Comparison of ENCODE assay signal across 9 mouse cellular contexts in the genomic region with DNA sequence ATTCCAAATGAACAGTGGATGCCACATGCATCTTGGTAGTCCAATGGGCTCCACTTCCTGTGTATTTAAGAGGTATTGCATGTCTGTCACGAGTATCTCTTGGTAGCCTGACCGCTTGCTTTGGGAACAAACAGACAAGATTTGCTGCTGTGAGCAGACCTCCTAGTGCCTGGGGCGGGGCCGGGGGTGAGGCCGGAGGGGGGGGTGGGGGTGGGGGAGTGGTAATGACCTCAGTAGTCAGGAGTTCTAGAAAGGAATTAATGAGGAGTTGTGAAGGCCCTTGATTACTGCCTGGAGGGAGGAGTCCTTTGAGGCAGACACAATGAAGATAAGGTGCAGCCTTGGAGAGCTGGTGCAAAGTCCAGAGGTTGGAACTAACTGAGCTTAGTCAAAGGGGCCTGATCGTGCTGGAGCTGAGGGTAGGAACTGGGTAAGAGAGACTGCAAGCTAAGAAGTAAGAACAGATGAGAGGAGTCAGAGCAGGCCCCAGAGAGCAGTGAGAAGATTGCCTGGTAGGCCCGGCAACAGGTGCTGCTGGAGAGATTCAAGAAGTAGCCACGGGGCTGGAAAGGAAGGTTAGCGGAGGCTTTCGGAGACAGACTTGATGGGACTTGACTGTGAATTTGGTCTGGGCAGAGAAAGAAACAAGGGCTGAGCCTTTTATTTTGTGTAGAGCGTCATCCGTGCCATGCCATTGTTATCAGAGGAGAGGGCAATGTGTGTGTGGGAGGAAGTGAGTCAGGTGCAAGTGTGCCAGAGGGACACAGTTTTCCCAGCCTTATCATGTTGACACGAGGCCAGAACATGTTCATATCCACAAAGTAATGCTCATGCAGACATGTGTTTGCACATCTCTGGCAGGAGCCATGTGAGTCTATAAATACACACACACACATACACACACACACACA. TPM values are rescaled to one million over a fixed set of nuclear protein-coding genes. Genes with fewer than 3 reads are reported as not detected.
DNase-seq lines count a peak whose midpoint lies in the region; ATAC-seq and TF ChIP-seq lines count a peak whose summit lies in the region.
"Had no signal": no experiment of that assay in that cellular context is flagged by ENCODE, and none has a peak within 500 bp of the region (broad histone marks: within the 10 kb centered on the region; RNA-seq: fewer than 3 reads in every experiment).

No protein-coding gene starts in this region.

- H3K9ac ChIP-seq in heart, postnatal 0 days (replicated peaks; ENCODE audit: low read depth, low read length): 0 out of 2 replicates have a peak overlapping the region, but pooled peaks have one; percentile 18
- H3K9ac ChIP-seq in liver, embryonic 14.5 days (replicated peaks): no peak overlapping the region

- H3K9me3 ChIP-seq in heart, postnatal 0 days (replicated peaks; ENCODE audit: control insufficient read depth, low read length): no peaks in the 10 kb centered on the region
- no peaks in the 10 kb centered on the region for H3K9me3 ChIP-seq in liver, embryonic 14.5 days (ENCODE audit: control insufficient read depth, low read length)
- H3K9me3 ChIP-seq: neural tube, embryonic 13.5 days had no signal

- WGBS in heart, postnatal 0 days: 16% methylated on average over 13 of the region's 13 CpGs
- WGBS in liver, embryonic 14.5 days (ENCODE audit: insufficient replicate concordance): 18% methylated on average over 13 of the region's 13 CpGs

- H3K27ac ChIP-seq in heart, postnatal 0 days (ENCODE audit: low read depth): peak overlapping the region; percentile 92
- peak overlapping the region; percentile 60 for H3K27ac ChIP-seq in liver, embryonic 14.5 days
- H3K27ac ChIP-seq: neural tube, embryonic 13.5 days had no signal

- peak; percentile 44 for ATAC-seq in heart, postnatal 0 days (ENCODE audit: insufficient read depth, low read depth)
- ATAC-seq in liver, embryonic 14.5 days (ENCODE audit: insufficient read depth): peak; percentile 60

- peaks cover 68% of the 10 kb centered on the region for H3K4me1 ChIP-seq in heart, postnatal 0 days (ENCODE audit: control insufficient read depth, insufficient read depth)
- peaks cover 12 to 38% of the 10 kb centered on the region in 2 experiments for H3K4me1 ChIP-seq in liver, embryonic 14.5 days (replicated peaks; ENCODE audit: control insufficient read depth in 2 of 2, insufficient read depth in 2 of 2, low read length in 1 of 2)

- H3K27me3 ChIP-seq in heart, postnatal 0 days (ENCODE audit: control insufficient read depth, insufficient read depth, low read length): no peaks in the 10 kb centered on the region
- peaks cover 9% of the 10 kb centered on the region for H3K27me3 ChIP-seq in liver, embryonic 14.5 days (ENCODE audit: control insufficient read depth, insufficient read depth, low read length)
- H3K27me3 ChIP-seq: neural tube, embryonic 13.5 days had no signal

- DNase-seq in lung, adult 18-20 months: peak; percentile 26 to 49
- no peak for DNase-seq in lung, postnatal 4 days
- peak; percentile 64 for DNase-seq in adrenal gland, adult 2 months
- DNase-seq in heart, postnatal 0 days (ENCODE audit: low spot score): peak; percentile 61
- DNase-seq in liver, embryonic 14.5 days (ENCODE audit: low read depth in 3 of 3, low spot score in 3 of 3): no peak
- DNase-seq in frontal cortex, postnatal 14 days (ENCODE audit: low spot score in 2 of 2): no peak
- no peak for DNase-seq in right cerebral cortex, adult 2 months (ENCODE audit: low spot score in 2 of 2)
- no peak for DNase-seq in right cerebral cortex, postnatal 4 days

- 0 out of 2 replicates have a peak overlapping the region, but pooled peaks have one; percentile 6 for H3K4me3 ChIP-seq in heart, postnatal 0 days (ENCODE audit: low read depth, low read length)
- H3K4me3 ChIP-seq in liver, embryonic 14.5 days (ENCODE audit: insufficient read depth in 1 of 2, low read depth in 2 of 2, low read length in 2 of 2): no peak overlapping the region
- H3K4me3 ChIP-seq: neural tube, embryonic 13.5 days had no signal

- no peak for TF ChIP-seq EP300 in heart, postnatal 0 days (IDR thresholded peaks at IDR 0.05; ENCODE audit: low read depth)
- TF ChIP-seq EP300 in liver, embryonic 14.5 days (IDR thresholded peaks at IDR 0.05; ENCODE audit: low read depth): no peak

- peaks cover 22% of the 10 kb centered on the region for H3K36me3 ChIP-seq in heart, postnatal 0 days (replicated peaks; ENCODE audit: control insufficient read depth, insufficient read depth, low read length)
- H3K36me3 ChIP-seq in liver, embryonic 14.5 days (replicated peaks; ENCODE audit: control insufficient read depth, insufficient read depth, low read depth): no peaks in the 10 kb centered on the region; the same call in 1 of the 2 replicates

- TF ChIP-seq CTCF in heart, postnatal 0 days (IDR thresholded peaks at IDR 0.05; ENCODE audit: low read depth): no peak
- TF ChIP-seq CTCF in liver, embryonic 14.5 days (IDR thresholded peaks at IDR 0.05; ENCODE audit: low read depth): no peak

- peak overlapping the region; percentile 40 for H3K4me2 ChIP-seq in heart, postnatal 0 days (ENCODE audit: low read depth, low read length)
- H3K4me2 ChIP-seq in liver, embryonic 14.5 days (ENCODE audit: low read depth): peak overlapping the region; percentile 45

RNA-seq across cellular contexts. Expression of a gene that starts 3.8 kb away (rescaled TPM):
- total RNA-seq in adrenal gland, adult 2 months (2021): 100 to 1,000 TPM; 149 to 153 TPM
- polyA plus RNA-seq in adrenal gland, adult 2 months (2012; rRNA removed): 179 and 211 TPM in 2 replicates
- total RNA-seq in heart, postnatal 0 days (2014; rRNA removed; ENCODE audit: low replicate concordance): 137 and 139 TPM in 2 replicates
- 77.4 and 83.2 TPM in 2 replicates for polyA plus RNA-seq in heart, postnatal 0 days (2015; fragmentation: Nextera tagmentation; extraction: Ambion mirVana)
- polyA plus RNA-seq in liver, embryonic 14.5 days (2012; rRNA removed): 13.9 and 14.1 TPM in 2 replicates
- polyA plus RNA-seq in liver, embryonic 14.5 days (2014; fragmentation: Nextera tagmentation; extraction: Ambion mirVana): 15.3 and 18.5 TPM in 2 replicates

RNA-seq across cellular contexts. Expression of a gene that starts 28.0 kb away (rescaled TPM):
- 1 to 10 TPM; 6.7 to 8.6 TPM for total RNA-seq in adrenal gland, adult 2 months (2021)
- polyA plus RNA-seq in adrenal gland, adult 2 months (2012; rRNA removed): 10.0 and 11.5 TPM in 2 replicates
- total RNA-seq in heart, postnatal 0 days (2014; rRNA removed; ENCODE audit: low replicate concordance): 19.8 and 36.3 TPM in 2 replicates
- 19.2 and 19.4 TPM in 2 replicates for polyA plus RNA-seq in heart, postnatal 0 days (2015; fragmentation: Nextera tagmentation; extraction: Ambion mirVana)
- polyA plus RNA-seq in liver, embryonic 14.5 days (2012; rRNA removed): 17.8 and 24.1 TPM in 2 replicates
- 52.2 and 58.0 TPM in 2 replicates for polyA plus RNA-seq in liver, embryonic 14.5 days (2014; fragmentation: Nextera tagmentation; extraction: Ambion mirVana)

RNA-seq across cellular contexts. Expression of a gene that starts 42.0 kb away (rescaled TPM):
- 10 to 100 TPM in 1 of 2 experiments, 1 to 10 TPM in 1; 8.9 to 28.6 TPM for total RNA-seq in adrenal gland, adult 2 months (2021)
- 38.0 and 44.1 TPM in 2 replicates for polyA plus RNA-seq in adrenal gland, adult 2 months (2012; rRNA removed)
- 11.6 and 13.1 TPM in 2 replicates for total RNA-seq in heart, postnatal 0 days (2014; rRNA removed; ENCODE audit: low replicate concordance)
- 7.0 and 7.2 TPM in 2 replicates for polyA plus RNA-seq in heart, postnatal 0 days (2015; fragmentation: Nextera tagmentation; extraction: Ambion mirVana)
- 0.84 and 1.2 TPM in 2 replicates for polyA plus RNA-seq in liver, embryonic 14.5 days (2012; rRNA removed)
- polyA plus RNA-seq in liver, embryonic 14.5 days (2014; fragmentation: Nextera tagmentation; extraction: Ambion mirVana): 0.60 and 1.5 TPM in 2 replicates

RNA-seq across cellular contexts. Expression of a gene that starts 52.9 kb away (rescaled TPM):
- total RNA-seq in adrenal gland, adult 2 months (2021): 1 to 10 TPM; 3.8 to 5.1 TPM
- polyA plus RNA-seq in adrenal gland, adult 2 months (2012; rRNA removed): 0.46 and 0.92 TPM in 2 replicates
- total RNA-seq in heart, postnatal 0 days (2014; rRNA removed; ENCODE audit: low replicate concordance): under 0.01 TPM in 1 of 2 replicates, not detected in the other
- polyA plus RNA-seq in heart, postnatal 0 days (2015; fragmentation: Nextera tagmentation; extraction: Ambion mirVana): 0.01 TPM in 1 of 2 replicates, not detected in the other
- 0.01 and 0.02 TPM in 2 replicates for polyA plus RNA-seq in liver, embryonic 14.5 days (2012; rRNA removed)
- 0.04 TPM in 1 of 2 replicates, not detected in the other for polyA plus RNA-seq in liver, embryonic 14.5 days (2014; fragmentation: Nextera tagmentation; extraction: Ambion mirVana)

Comparison
In these comparisons a context has a peak if more than half of its experiments do, and no peak if none do; other contexts are left out.
1. DNase-seq: peak in lung, adult 18-20 months (2 of 2), adrenal gland, adult 2 months (single experiment) and heart, postnatal 0 days (single experiment); none in lung, postnatal 4 days (0 of 2), liver, embryonic 14.5 days (0 of 3), frontal cortex, postnatal 14 days (0 of 2), right cerebral cortex, adult 2 months (0 of 2) and right cerebral cortex, postnatal 4 days (single experiment).